Mouse (Mus musculus) forebrain, embryonic 13.5 days (tissue): Measurements from ENCODE around the gene Rnf40. TPM values are rescaled to one million over a fixed set of nuclear protein-coding genes. Genes with fewer than 3 reads are reported as not detected.
"Not testable (repeated sequence)": the region's sequence is repeated elsewhere in the genome, so short reads cannot be mapped to it uniquely, and the experiment has no call there.

Experiments
- ATAC-seq: fragments of 200-750 bp; cut with Nextera tagmentation; 2 replicates; pipeline ENCODE4 v1.8.0; 2017
- H3K27ac ChIP-seq: fragments of 300-500 bp; sonication (generic); 2 replicates; pipeline ENCODE4 v1.5.1; 2015; ENCODE audit warnings: inconsistent platforms, mild to moderate bottlenecking, moderate library complexity
- H3K27me3 ChIP-seq: fragments of 300-500 bp; sonication (generic); 2 replicates; pipeline ENCODE4 v1.6.1; 2015; ENCODE audit warnings: mild to moderate bottlenecking, inconsistent platforms
- H3K36me3 ChIP-seq: fragments of 300-500 bp; sonication (generic); 2 replicates; pipeline ENCODE4 v1.6.1; 2015; ENCODE audit warnings: mild to moderate bottlenecking, inconsistent platforms; ENCODE audit not compliant: poor library complexity, severe bottlenecking
- H3K4me1 ChIP-seq: fragments of 300-500 bp; sonication (generic); 2 replicates; pipeline ENCODE4 v1.6.1; 2015; ENCODE audit warnings: inconsistent platforms
- H3K4me2 ChIP-seq: fragments of 300-500 bp; sonication (generic); 2 replicates; pipeline ENCODE4 v1.6.1; 2015; ENCODE audit warnings: inconsistent platforms, mild to moderate bottlenecking, moderate library complexity
- H3K4me3 ChIP-seq: fragments of 300-500 bp; sonication (generic); 2 replicates; pipeline ENCODE4 v1.5.1; 2015; ENCODE audit warnings: mild to moderate bottlenecking, inconsistent platforms
- H3K9ac ChIP-seq: fragments of 300-500 bp; sonication (generic); 2 replicates; pipeline ENCODE4 v1.6.1; 2015; ENCODE audit warnings: mild to moderate bottlenecking, inconsistent platforms
- H3K9me3 ChIP-seq: fragments of 300-500 bp; sonication (generic); replicated peaks from 2 replicates; pipeline ENCODE4 v1.6.1; 2016; ENCODE audit warnings: inconsistent platforms
- WGBS: fragments of 180-500 bp; shearing (Covaris S2); methylation state at CpG from one replicate; pipeline ENCODE4 v1.1.7; 2015; 5-methylcytosine and 5-hydroxymethylcytosine counted together
- polyA plus RNA-seq: library from polyadenylated mRNA; unstranded; fragments of >200 nt; fragmentation: Nextera tagmentation; extraction: Ambion mirVana; gene quantifications from 2 replicates; pipeline ENCODE4 v1.2.1, GENCODE M21; 2015

Rnf40 gene
- polyA plus RNA-seq, 1 experiment from 2014 or later = 43.1 TPM

- peaks cover 16% of the 10 kb centered on the region for H3K4me1 ChIP-seq
- WGBS = 96% methylated on average over 29 of the region's 29 CpGs
- no peaks in the 10 kb centered on the region for H3K27me3 ChIP-seq
- peaks cover 67% of the 10 kb centered on the region for H3K36me3 ChIP-seq
- no peak overlapping the region for H3K4me3 ChIP-seq
- H3K4me2 ChIP-seq = no peak overlapping the region
- no peak overlapping the region for H3K27ac ChIP-seq
- H3K9ac ChIP-seq = no peak overlapping the region
- H3K9me3 ChIP-seq = no peaks in the 10 kb centered on the region
- no peak for ATAC-seq
These were observed 22.4 kb downstream of the Rnf40 start for GRCm38 (mm10) chr7:127611011-127611410.

- Histone ChIP-seq H3K4me2 (no peak overlapping the region), H3K4me3 (no peak overlapping the region), H3K36me3 (peaks cover 63% of the 10 kb centered on the region), H3K9me3 (no peaks in the 10 kb centered on the region), H3K4me1 (peaks cover 21% of the 10 kb centered on the region), H3K27me3 (no peaks in the 10 kb centered on the region), H3K27ac (no peak overlapping the region), H3K9ac (no peak overlapping the region)
- WGBS = 96% methylated on average over 26 of the region's 26 CpGs
- ATAC-seq = no peak
These were observed 23.0 kb downstream of the Rnf40 start for GRCm38 (mm10) chr7:127611561-127611960.

GRCm38 (mm10) chr7:127613501-127613900, 24.9 kb downstream of the Rnf40 start:
- ATAC-seq = no peak
- Histone ChIP-seq H3K9ac (peak overlapping the region; percentile 96; the same call in 1 of the 2 replicates), H3K36me3 (peaks cover 44% of the 10 kb centered on the region), H3K27ac (no peak overlapping the region), H3K4me2 (peak overlapping the region; percentile 92), H3K9me3 (no peaks in the 10 kb centered on the region), H3K4me1 (peaks cover 35% of the 10 kb centered on the region), H3K4me3 (peak overlapping the region; percentile 100), H3K27me3 (no peaks in the 10 kb centered on the region)
- 83% methylated on average over 8 of the region's 8 CpGs for WGBS

GRCm38 (mm10) chr7:127614091-127614490, 25.5 kb downstream of the Rnf40 start:
- Histone ChIP-seq H3K9me3 (no peaks in the 10 kb centered on the region), H3K4me2 (peak overlapping the region; percentile 92), H3K9ac (peak overlapping the region; percentile 96), H3K36me3 (peaks cover 38% of the 10 kb centered on the region), H3K4me3 (peak overlapping the region; percentile 100), H3K27ac (peak overlapping the region; percentile 79; the same call in 1 of the 2 replicates), H3K27me3 (no peaks in the 10 kb centered on the region), H3K4me1 (peaks cover 35% of the 10 kb centered on the region)
- ATAC-seq = no peak
- WGBS = 19% methylated on average over 8 of the region's 8 CpGs

GRCm38 (mm10) chr7:127614511-127614890, 25.9 kb downstream of the Rnf40 start:
- WGBS = 0% methylated on average over 9 of the region's 44 CpGs
- peak overlapping the region; percentile 79 for H3K27ac ChIP-seq
- peak; percentile 44; the same call in 1 of the 2 replicates for ATAC-seq
- H3K9me3 ChIP-seq = no peaks in the 10 kb centered on the region
- H3K4me1 ChIP-seq = peaks cover 35% of the 10 kb centered on the region
- peak overlapping the region; percentile 100 for H3K4me3 ChIP-seq
- H3K36me3 ChIP-seq = peaks cover 34% of the 10 kb centered on the region
- no peaks in the 10 kb centered on the region for H3K27me3 ChIP-seq
- peak overlapping the region; percentile 92 for H3K4me2 ChIP-seq
- H3K9ac ChIP-seq = peak overlapping the region; percentile 96

GRCm38 (mm10) chr7:127614891-127615843, 26.6 kb downstream of the Rnf40 start, which contains the start of gene Zfp629:
Gene Zfp629, minus strand, starts transcription at chr7:127615797.
- Histone ChIP-seq H3K4me2 (peak within 1 kb of the TSS; percentile 92), H3K27ac (peak within 1 kb of the TSS; percentile 79), H3K9me3 (no peaks in the 10 kb centered on the region), H3K4me1 (peaks cover 35% of the 10 kb centered on the region), H3K36me3 (peaks cover 27% of the 10 kb centered on the region), H3K9ac (peak within 1 kb of the TSS; percentile 96), H3K4me3 (peak within 1 kb of the TSS; percentile 100), H3K27me3 (no peaks in the 10 kb centered on the region)
- under 1% methylated on average over 42 of the region's 50 CpGs for WGBS
- peak; percentile 92 for ATAC-seq

GRCm38 (mm10) chr7:127616336-127616735, 27.8 kb downstream of the Rnf40 start:
- WGBS = 70% methylated on average over 1 of the region's 1 CpGs
- peaks cover 15% of the 10 kb centered on the region for H3K36me3 ChIP-seq
- 0 out of 2 replicates have a peak overlapping the region, but pooled peaks have one; percentile 26 for H3K9ac ChIP-seq
- H3K4me2 ChIP-seq = peak overlapping the region; percentile 92
- H3K27ac ChIP-seq = no peak overlapping the region
- H3K9me3 ChIP-seq = no peaks in the 10 kb centered on the region
- peaks cover 35% of the 10 kb centered on the region for H3K4me1 ChIP-seq
- peak overlapping the region; percentile 100; the same call in 1 of the 2 replicates for H3K4me3 ChIP-seq
- H3K27me3 ChIP-seq = no peaks in the 10 kb centered on the region
- no peak for ATAC-seq

- Histone ChIP-seq H3K4me3 (no peak overlapping the region), H3K4me2 (no peak overlapping the region), H3K27ac (no peak overlapping the region), H3K9ac (no peak overlapping the region), H3K27me3 (no peaks in the 10 kb centered on the region), H3K4me1 (peaks cover 35% of the 10 kb centered on the region), H3K36me3 (peaks cover 10% of the 10 kb centered on the region), H3K9me3 (no peaks in the 10 kb centered on the region)
- ATAC-seq = no peak
- 92% methylated on average over 1 of the region's 1 CpGs for WGBS
These were observed 28.3 kb downstream of the Rnf40 start for GRCm38 (mm10) chr7:127616881-127617280.

GRCm38 (mm10) chr7:127617962-127618361, 29.4 kb downstream of the Rnf40 start:
- H3K4me2 ChIP-seq = no peak overlapping the region
- WGBS = 21% methylated on average over 2 of the region's 2 CpGs
- no peaks in the 10 kb centered on the region for H3K36me3 ChIP-seq
- ATAC-seq = no peak
- H3K27ac ChIP-seq = peak overlapping the region; percentile 60
- peaks cover 35% of the 10 kb centered on the region for H3K4me1 ChIP-seq
- no peaks in the 10 kb centered on the region for H3K27me3 ChIP-seq
- H3K9me3 ChIP-seq = no peaks in the 10 kb centered on the region
- H3K4me3 ChIP-seq = no peak overlapping the region
- H3K9ac ChIP-seq = no peak overlapping the region

GRCm38 (mm10) chr7:127618402-127618801, 29.8 kb downstream of the Rnf40 start:
- not testable (repeated sequence) for H3K4me2 ChIP-seq, H3K9me3 ChIP-seq, H3K4me3 ChIP-seq, ATAC-seq, H3K36me3 ChIP-seq, H3K27me3 ChIP-seq, H3K9ac ChIP-seq
- 86% methylated on average over 7 of the region's 8 CpGs for WGBS
- peaks cover 33% of the 10 kb centered on the region for H3K4me1 ChIP-seq
- peak overlapping the region; percentile 60; the same call in 1 of the 2 replicates for H3K27ac ChIP-seq

GRCm38 (mm10) chr7:127626039-127626438, 37.5 kb downstream of the Rnf40 start:
- no peak overlapping the region for H3K4me3 ChIP-seq
- H3K27ac ChIP-seq = no peak overlapping the region
- no peaks in the 10 kb centered on the region for H3K27me3 ChIP-seq
- no peaks in the 10 kb centered on the region for H3K4me1 ChIP-seq
- H3K9me3 ChIP-seq = no peaks in the 10 kb centered on the region
- no peaks in the 10 kb centered on the region for H3K36me3 ChIP-seq
- H3K4me2 ChIP-seq = no peak overlapping the region
- no peak for ATAC-seq
- 99% methylated on average over 7 of the region's 7 CpGs for WGBS
- H3K9ac ChIP-seq = no peak overlapping the region

GRCm38 (mm10) chr7:127626471-127626870, 37.9 kb downstream of the Rnf40 start:
- 95% methylated on average over 4 of the region's 4 CpGs for WGBS
- Histone ChIP-seq H3K4me2 (no peak overlapping the region), H3K9me3 (no peaks in the 10 kb centered on the region), H3K4me1 (no peaks in the 10 kb centered on the region), H3K4me3 (no peak overlapping the region), H3K36me3 (no peaks in the 10 kb centered on the region), H3K27me3 (no peaks in the 10 kb centered on the region), H3K27ac (no peak overlapping the region), H3K9ac (no peak overlapping the region)
- no peak for ATAC-seq
